Mouse (Mus musculus) MEL (cell line): ENCODE measurements around the gene Cntnap1.

Source experiments
- CHD1 ChIP-seq: IDR thresholded peaks from 2 replicates; pipeline ENCODE4 v1.6.1; 2012; ENCODE audit warnings: low read depth, mild to moderate bottlenecking, inconsistent platforms, low read length, improper control_type of control experiment
- CHD2 ChIP-seq: IDR thresholded peaks from 2 replicates; pipeline ENCODE4 v1.6.1; 2011; ENCODE audit warnings: low read length, improper control_type of control experiment
- CTCF ChIP-seq, 3 experiments: IDR thresholded peaks in 2 of 3; conservative IDR thresholded peaks in 1 of 3; 2 replicates each; pipeline ENCODE4 v1.5.1; 2011 to 2012; ENCODE audit warnings: low read length in 3 of 3, low read depth in 2 of 3, mild to moderate bottlenecking in 2 of 3, improper control_type of control experiment in 1 of 3, inconsistent platforms in 1 of 3, mixed read lengths in 1 of 3, moderate library complexity in 1 of 3; ENCODE audit not compliant: control insufficient read depth in 1 of 3, insufficient read depth in 1 of 3, poor library complexity in 1 of 3, severe bottlenecking in 1 of 3
- EP300 ChIP-seq, 2 experiments: IDR thresholded peaks; 2 replicates each; pipeline ENCODE4 v1.6.1; 2011; ENCODE audit warnings: improper control_type of control experiment in 2 of 2, low read length in 2 of 2, low read depth in 1 of 2, mild to moderate bottlenecking in 1 of 2
- GATA1 ChIP-seq: IDR thresholded peaks from 2 replicates; pipeline ENCODE4 v1.6.1; 2011; ENCODE audit warnings: low read depth, low read length, improper control_type of control experiment
- MAX ChIP-seq: IDR thresholded peaks from 2 replicates; pipeline ENCODE4 v1.6.1; 2011; ENCODE audit warnings: low read length, improper control_type of control experiment
- SMC3 ChIP-seq: IDR thresholded peaks from 2 replicates; pipeline ENCODE4 v1.6.1; 2011; ENCODE audit warnings: low read depth, low read length, improper control_type of control experiment
- TAL1 ChIP-seq: IDR thresholded peaks from 2 replicates; pipeline ENCODE4 v1.6.1; 2012; ENCODE audit warnings: mild to moderate bottlenecking, inconsistent platforms, low read length, moderate library complexity, mixed read lengths
- USF1 ChIP-seq: IDR thresholded peaks from 2 replicates; pipeline ENCODE4 v1.6.1; 2014; ENCODE audit warnings: low read depth, mild to moderate bottlenecking, inconsistent platforms, low read length, improper control_type of control experiment, moderate library complexity
- ZC3H11A ChIP-seq: IDR thresholded peaks from 2 replicates; pipeline ENCODE4 v1.6.1; 2012; ENCODE audit warnings: low read depth, mild to moderate bottlenecking, inconsistent platforms, low read length, improper control_type of control experiment
- ZNF384 ChIP-seq: IDR thresholded peaks from 2 replicates; pipeline ENCODE4 v1.6.1; 2012; ENCODE audit warnings: low read depth, mild to moderate bottlenecking, inconsistent platforms, low read length, improper control_type of control experiment

DNA sequence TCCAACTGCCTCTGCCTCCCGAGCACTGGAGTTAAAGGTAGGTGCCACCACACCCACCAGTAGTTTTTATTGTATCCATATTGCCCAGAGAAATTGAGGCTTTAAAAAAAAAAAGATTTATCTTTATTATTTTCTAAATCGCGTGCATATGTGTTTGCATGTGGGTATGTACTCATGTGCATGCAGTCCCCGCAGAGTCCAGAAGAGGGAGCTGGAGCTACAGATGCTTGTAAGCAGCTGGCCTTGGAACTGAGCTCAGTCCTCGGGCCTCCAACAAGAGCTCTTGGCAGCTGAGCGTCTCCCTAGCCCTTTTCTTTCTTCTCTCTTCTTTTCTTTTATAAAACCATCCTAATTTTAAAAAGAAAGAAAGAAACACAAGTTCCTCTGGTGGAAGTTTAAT is 38.6 kb upstream of the Cntnap1 start:
- peak; percentile 51 to 66 (median 65) for TF ChIP-seq CTCF (IDR thresholded peaks at IDR 0.05 in 2 of 3, conservative IDR thresholded peaks at IDR 0.05 in 1 of 3; ENCODE audit: control insufficient read depth in 1 of 3, insufficient read depth in 1 of 3, low read depth in 2 of 3, low read length in 3 of 3, poor library complexity in 1 of 3, severe bottlenecking in 1 of 3)
- TF ChIP-seq GATA1: no peak
- TF ChIP-seq TAL1: no peak
- no peak for TF ChIP-seq EP300 (IDR thresholded peaks at IDR 0.05; ENCODE audit: low read depth in 1 of 2, low read length in 2 of 2)
- no peak for TF ChIP-seq USF1
- TF ChIP-seq CHD1: no peak
- TF ChIP-seq MAX: no peak
- no peak for TF ChIP-seq ZNF384
- TF ChIP-seq CHD2: no peak
- peak; percentile 8; the same call in 1 of the 2 replicates for TF ChIP-seq ZC3H11A
- peak; percentile 60 for TF ChIP-seq SMC3
